Mouse (Mus musculus) central nervous system, embryonic 18 days (tissue): Measurements from ENCODE around the gene Yjefn3. TPM values are rescaled to one million over a fixed set of nuclear protein-coding genes. Genes with fewer than 3 reads are reported as not detected.

Experiments used
- polyA plus RNA-seq: library from polyadenylated mRNA; depleted of rRNA; stranded (reverse); fragments of >200 nt; gene quantifications from 2 replicates; pipeline ENCODE4 v1.2.3, GENCODE M21; 2012; rRNA removed

Yjefn3 gene
- polyA plus RNA-seq, result 10.8 and 11.7 TPM in 2 replicates

DNA sequence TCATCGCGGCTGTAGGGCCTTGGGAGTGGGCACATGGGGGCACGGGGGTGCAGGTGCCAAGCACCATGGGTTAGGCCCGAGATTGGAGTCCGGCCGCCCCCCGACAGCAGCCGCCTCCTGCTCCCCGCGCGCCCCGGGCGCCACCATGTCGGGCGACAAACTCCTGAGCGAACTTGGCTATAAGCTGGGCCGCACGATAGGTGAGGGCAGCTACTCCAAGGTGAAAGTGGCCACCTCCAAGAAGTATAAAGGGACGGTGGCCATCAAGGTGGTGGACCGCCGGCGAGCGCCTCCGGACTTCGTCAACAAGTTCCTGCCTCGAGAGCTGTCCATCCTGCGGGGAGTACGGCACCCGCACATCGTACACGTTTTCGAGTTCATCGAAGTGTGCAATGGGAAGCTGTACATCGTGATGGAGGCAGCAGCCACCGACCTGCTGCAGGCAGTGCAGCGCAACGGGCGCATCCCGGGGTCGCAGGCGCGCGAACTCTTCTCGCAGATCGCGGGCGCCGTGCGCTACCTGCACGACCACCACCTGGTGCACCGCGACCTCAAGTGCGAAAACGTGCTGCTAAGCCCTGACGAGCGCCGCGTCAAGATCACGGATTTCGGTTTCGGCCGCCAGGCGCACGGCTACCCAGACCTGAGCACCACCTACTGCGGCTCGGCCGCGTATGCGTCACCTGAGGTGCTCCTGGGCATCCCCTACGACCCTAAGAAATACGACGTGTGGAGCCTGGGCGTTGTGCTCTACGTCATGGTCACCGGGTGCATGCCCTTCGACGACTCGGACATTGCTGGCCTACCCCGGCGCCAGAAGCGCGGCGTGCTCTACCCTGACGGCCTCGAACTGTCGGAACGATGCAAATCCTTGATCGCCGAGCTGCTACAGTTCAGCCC lies at the start of gene Yjefn3, which contains the start of the genes Tssk6 and Ndufa13:
Yjefn3 (minus strand) TSS at position 550 of the 900 bp plus-strand sequence.
Tssk6 (plus strand) TSS at position 22 of the 900 bp plus-strand sequence.
Ndufa13 (minus strand) TSS at position 396 of the 900 bp plus-strand sequence.

DNA sequence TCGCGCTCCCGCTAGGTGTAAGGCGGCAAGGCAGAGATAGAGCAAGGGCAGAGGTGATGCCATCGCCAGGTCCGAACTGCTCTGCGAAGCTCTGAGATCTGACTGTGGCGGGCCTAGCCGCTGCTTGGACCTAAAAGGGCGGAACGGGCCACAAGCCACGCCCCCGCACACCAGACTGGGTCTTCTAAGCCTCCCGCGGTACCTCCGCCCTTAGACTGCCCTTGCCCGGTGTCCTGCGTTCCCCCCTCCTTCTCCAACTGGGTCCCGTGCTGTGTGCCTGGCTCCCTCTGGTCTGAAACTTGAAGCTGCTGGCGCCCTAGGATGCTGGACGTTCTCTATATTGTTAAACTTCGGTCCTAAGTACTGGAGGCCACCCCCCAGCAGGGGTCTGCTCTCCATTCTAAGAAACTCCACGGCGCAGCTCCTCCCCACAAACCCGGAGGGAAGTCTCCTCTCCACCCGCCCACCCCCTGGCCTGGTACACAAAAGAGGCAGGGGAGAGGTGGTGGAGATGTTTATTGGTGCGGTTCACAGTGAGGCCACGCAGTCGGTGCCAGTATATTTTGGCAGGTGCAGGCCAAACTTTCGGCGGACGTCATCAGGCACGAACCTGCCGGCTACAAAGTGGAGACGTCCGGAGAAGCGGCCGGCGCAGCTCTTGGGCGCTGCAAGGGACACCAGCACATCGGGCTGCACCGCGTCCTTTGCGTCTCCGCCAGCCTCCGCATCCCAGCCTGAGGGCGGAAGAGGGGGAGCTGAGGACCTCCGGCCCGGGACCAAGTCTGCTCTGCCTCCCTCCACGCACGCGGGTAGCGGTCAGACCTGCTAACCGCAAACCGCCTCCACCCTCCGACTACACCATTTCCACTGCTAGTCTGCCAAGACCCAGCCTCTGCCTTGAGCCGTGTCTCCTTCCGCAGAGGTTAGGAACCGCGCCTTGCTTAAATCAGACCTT lies 14.9 kb downstream of the Yjefn3 start, which contains the start of gene Cilp2:
Cilp2 (minus strand) TSS at position 399 of the 955 bp plus-strand sequence.

Other genes starting within 250 kb of the Yjefn3 start
- gene Zfp964, start 248.2 kb downstream of the Yjefn3 start, polyA plus RNA-seq, result 2.4 and 2.8 TPM in 2 replicates
- 16.3 and 17.7 TPM in 2 replicates for gene Zfp869, start 192.0 kb downstream of the Yjefn3 start, polyA plus RNA-seq
- gene Zfp963, start 152.7 kb downstream of the Yjefn3 start, polyA plus RNA-seq, result 7.2 and 8.6 TPM in 2 replicates
- 0.95 and 1.2 TPM in 2 replicates for gene Gm20422, start 127.8 kb downstream of the Yjefn3 start, polyA plus RNA-seq
- gene Atp13a1, start 111.5 kb downstream of the Yjefn3 start, polyA plus RNA-seq, result 75.2 and 80.1 TPM in 2 replicates
- 32.2 and 32.9 TPM in 2 replicates for gene Zfp866, start 111.5 kb downstream of the Yjefn3 start, polyA plus RNA-seq
- gene Gmip, start 94.0 kb downstream of the Yjefn3 start, polyA plus RNA-seq, result 85.4 and 95.9 TPM in 2 replicates
- 5.8 and 6.4 TPM in 2 replicates for gene Lpar2, start 80.3 kb downstream of the Yjefn3 start, polyA plus RNA-seq
- gene Pbx4, start 70.2 kb downstream of the Yjefn3 start, polyA plus RNA-seq, result 29.2 and 35.4 TPM in 2 replicates
- gene Cilp2, start 15.0 kb downstream of the Yjefn3 start, polyA plus RNA-seq, result 7.6 and 7.8 TPM in 2 replicates
- gene Tssk6, start 528 bp downstream of the Yjefn3 start, polyA plus RNA-seq, result 0.47 and 0.51 TPM in 2 replicates
- gene Ndufa13, start 154 bp downstream of the Yjefn3 start, polyA plus RNA-seq, result 120 and 129 TPM in 2 replicates
- gene Gatad2a, start 93.7 kb upstream of the Yjefn3 start, polyA plus RNA-seq, result 20.8 and 21.0 TPM in 2 replicates
- gene Mau2, start 140.0 kb upstream of the Yjefn3 start, polyA plus RNA-seq, result 115 and 119 TPM in 2 replicates
- gene Sugp1, start 140.1 kb upstream of the Yjefn3 start, polyA plus RNA-seq, result 26.0 and 28.5 TPM in 2 replicates
- 5.8 and 6.4 TPM in 2 replicates for gene Tm6sf2, start 170.2 kb upstream of the Yjefn3 start, polyA plus RNA-seq
- 0.53 and 0.70 TPM in 2 replicates for gene Hapln4, start 180.7 kb upstream of the Yjefn3 start, polyA plus RNA-seq
- gene Ncan, start 218.2 kb upstream of the Yjefn3 start, polyA plus RNA-seq, result 80.6 and 97.8 TPM in 2 replicates
- gene Nr2c2ap, start 228.6 kb upstream of the Yjefn3 start, polyA plus RNA-seq, result 28.4 and 28.9 TPM in 2 replicates
- 14.2 and 16.7 TPM in 2 replicates for gene Rfxank, start 236.4 kb upstream of the Yjefn3 start, polyA plus RNA-seq
- 107 and 110 TPM in 2 replicates for gene Borcs8, start 236.8 kb upstream of the Yjefn3 start, polyA plus RNA-seq
- 0.31 and 0.49 TPM in 2 replicates for gene Mef2b, start 237.0 kb upstream of the Yjefn3 start, polyA plus RNA-seq